Mouse (Mus musculus) small intestine, adult 2 months (tissue): ENCODE results near the gene Ebf1.

Experiments used
- CTCF ChIP-seq: fragments of 200-500 bp; IDR thresholded peaks from 2 replicates; pipeline ENCODE4 v1.5.1; 2012; ENCODE audit warnings: low read depth, mild to moderate bottlenecking, control low read depth, inconsistent platforms, low read length, moderate library complexity, mixed read lengths; ENCODE audit not compliant: insufficient replicate concordance, insufficient read length; ENCODE audit errors: extremely low read depth
- POLR2A ChIP-seq: fragments of 200-500 bp; IDR thresholded peaks from 2 replicates; pipeline ENCODE4 v1.6.1; 2012; ENCODE audit warnings: low read depth, mild to moderate bottlenecking, control low read depth, inconsistent platforms, low read length, moderate library complexity

- TF ChIP-seq POLR2A (no peak), CTCF (no peak)
Observed at GRCm38 (mm10) chr11:44665741-44666531, 48.8 kb downstream of the Ebf1 start.
